Mouse (Mus musculus): ENCODE results near the gene Gm28043.

GRCm38 (mm10) chr17:29584737-29585136 lies 29.9 kb upstream of the Gm28043 start:
- TF ChIP-seq TAL1 (IDR thresholded peaks at IDR 0.05; ENCODE audit: low read length) (no peak), MAX (IDR thresholded peaks at IDR 0.05; ENCODE audit: low read length) (no peak), KAT2A (conservative IDR thresholded peaks at IDR 0.05; ENCODE audit: low read depth, low read length) (no peak), MAZ (IDR thresholded peaks at IDR 0.05; ENCODE audit: low read depth, low read length) (no peak), POLR2A (IDR thresholded peaks at IDR 0.05; ENCODE audit: control insufficient read depth in 1 of 2, insufficient read depth in 1 of 2, low read depth in 1 of 2, low read length in 2 of 2, poor library complexity in 1 of 2) (no peak), EP300 (IDR thresholded peaks at IDR 0.05; ENCODE audit: low read depth in 1 of 2, low read length in 2 of 2) (no peak), CTCF (IDR thresholded peaks at IDR 0.05 in 2 of 3, conservative IDR thresholded peaks at IDR 0.05 in 1 of 3; ENCODE audit: control insufficient read depth in 1 of 3, insufficient read depth in 1 of 3, low read depth in 2 of 3, low read length in 3 of 3, poor library complexity in 1 of 3, severe bottlenecking in 1 of 3) (no peak)
